Comparison of ENCODE assay signal across 12 mouse cellular contexts in genomic region chr16:97100091-97100490, GRCm38 (mm10).
DNase-seq lines count a peak whose midpoint lies in the region; ATAC-seq and TF ChIP-seq lines count a peak whose summit lies in the region.
"Had no signal": no experiment of that assay in that cellular context is flagged by ENCODE, and none has a peak within 500 bp of the region (broad histone marks: within the 10 kb centered on the region; RNA-seq: fewer than 3 reads in every experiment).

No protein-coding gene starts in this region.

- WGBS in hindbrain, embryonic 16.5 days, result 41% methylated on average over 2 of the region's 2 CpGs
- 31% methylated on average over 2 of the region's 2 CpGs for WGBS in midbrain, embryonic 16.5 days

- no peak overlapping the region for H3K9ac ChIP-seq in hindbrain, embryonic 16.5 days (ENCODE audit: low read depth, low read length)
- H3K9ac ChIP-seq in midbrain, embryonic 16.5 days (ENCODE audit: low read depth, low read length), result no peak overlapping the region

- TF ChIP-seq CTCF in brain, embryonic 14.5 days (IDR thresholded peaks at IDR 0.05; ENCODE audit: borderline replicate concordance, extremely low read depth, insufficient read depth, insufficient read length), result no peak

- no peaks in the 10 kb centered on the region for H3K9me3 ChIP-seq in hindbrain, embryonic 16.5 days (ENCODE audit: control insufficient read depth, low read length)
- H3K9me3 ChIP-seq in midbrain, embryonic 16.5 days (replicated peaks; ENCODE audit: control insufficient read depth, low read length, poor library complexity, severe bottlenecking), result no peaks in the 10 kb centered on the region
- H3K9me3 ChIP-seq: heart, embryonic 10.5 days had no signal

- H3K27me3 ChIP-seq in hindbrain, embryonic 16.5 days (replicated peaks; ENCODE audit: control insufficient read depth, insufficient read depth, low read length), result no peaks in the 10 kb centered on the region
- no peaks in the 10 kb centered on the region for H3K27me3 ChIP-seq in midbrain, embryonic 16.5 days (ENCODE audit: control insufficient read depth, insufficient read depth, low read depth, low read length)

- H3K36me3 ChIP-seq in hindbrain, embryonic 16.5 days (ENCODE audit: control insufficient read depth, insufficient read depth, low read length), result no peaks in the 10 kb centered on the region
- H3K36me3 ChIP-seq in midbrain, embryonic 16.5 days (ENCODE audit: control insufficient read depth, insufficient read depth, low read length), result no peaks in the 10 kb centered on the region
- H3K36me3 ChIP-seq: heart, embryonic 10.5 days had no signal

- ATAC-seq in hindbrain, embryonic 16.5 days, result peak; percentile 41
- ATAC-seq in midbrain, embryonic 16.5 days, result no peak

- no peak overlapping the region for H3K27ac ChIP-seq in hindbrain, embryonic 16.5 days (ENCODE audit: low read depth, low read length)
- peak overlapping the region; percentile 57; the same call in 1 of the 2 replicates for H3K27ac ChIP-seq in midbrain, embryonic 16.5 days (ENCODE audit: low read length)
- H3K27ac ChIP-seq: gastrocnemius, adult 2 months; heart, embryonic 10.5 days had no signal

- H3K4me1 ChIP-seq in hindbrain, embryonic 16.5 days (ENCODE audit: control insufficient read depth, insufficient read depth, low read depth, low read length), result peaks cover 19% of the 10 kb centered on the region
- H3K4me1 ChIP-seq in midbrain, embryonic 16.5 days (ENCODE audit: control insufficient read depth, insufficient read depth, low read length), result peaks cover 24% of the 10 kb centered on the region
- H3K4me1 ChIP-seq: heart, embryonic 10.5 days had no signal

- no peak for TF ChIP-seq POLR2A in brain, embryonic 14.5 days (IDR thresholded peaks at IDR 0.05; ENCODE audit: borderline replicate concordance, extremely low read depth, insufficient read depth, insufficient read length, poor library complexity, severe bottlenecking)

- H3K4me3 ChIP-seq in hindbrain, embryonic 16.5 days (ENCODE audit: low read length), result no peak overlapping the region
- no peak overlapping the region for H3K4me3 ChIP-seq in midbrain, embryonic 16.5 days (ENCODE audit: low read depth, low read length)
- H3K4me3 ChIP-seq: erythroblast, embryonic 14.5 days; gastrocnemius, adult 2 months; heart, embryonic 10.5 days had no signal

- peak; percentile 4 for DNase-seq in kidney, adult 9 months
- no peak for DNase-seq in kidney, adult 8-10 months
- peak; percentile 40 for DNase-seq in brain, embryonic 14.5 days (ENCODE audit: low read depth)
- no peak for DNase-seq in thymus, postnatal 36 days
- no peak for DNase-seq in lung, adult 18-20 months
- DNase-seq: cerebellum, adult 8-10 months; gastrocnemius, adult 2 months; thymus, adult 2 months had no signal

- H3K4me2 ChIP-seq in hindbrain, embryonic 16.5 days (ENCODE audit: low read length), result no peak overlapping the region
- no peak overlapping the region for H3K4me2 ChIP-seq in midbrain, embryonic 16.5 days (ENCODE audit: low read length)

Comparison
In these comparisons a context has a peak if more than half of its experiments do, and no peak if none do; other contexts are left out.
1. DNase-seq: peak in kidney, adult 9 months (single experiment) and brain, embryonic 14.5 days (single experiment); none in kidney, adult 8-10 months (0 of 2), thymus, postnatal 36 days (0 of 2) and lung, adult 18-20 months (0 of 2).